Mouse (Mus musculus): ENCODE data around the gene Slamf6. TPM values are rescaled to one million over a fixed set of nuclear protein-coding genes. Genes with fewer than 3 reads are reported as not detected.

Gene Slamf6
- polyA plus RNA-seq, 1 experiment: not detected

- Histone ChIP-seq H3K4me1 (ENCODE audit: control insufficient read depth, insufficient read depth, low read length) (no peaks in the 10 kb centered on the region), H3K4me3 (ENCODE audit: insufficient read depth, low read depth, low read length) (no peak overlapping the region), H3K27ac (ENCODE audit: insufficient read depth, low read depth, low read length) (no peak overlapping the region)
- whole genome bisulfite sequencing: 94% methylated on average over 9 of the region's 9 CpGs
- no peak for TF ChIP-seq CTCF (IDR thresholded peaks at IDR 0.05; ENCODE audit: insufficient read depth, low read depth, low read length)
- TF ChIP-seq POLR2A (IDR thresholded peaks at IDR 0.05; ENCODE audit: insufficient read depth, low read depth, low read length): no peak
These were observed 3.8 kb downstream of the Slamf6 start for GRCm38 (mm10) chr1:171920989-171921621.

DNA sequence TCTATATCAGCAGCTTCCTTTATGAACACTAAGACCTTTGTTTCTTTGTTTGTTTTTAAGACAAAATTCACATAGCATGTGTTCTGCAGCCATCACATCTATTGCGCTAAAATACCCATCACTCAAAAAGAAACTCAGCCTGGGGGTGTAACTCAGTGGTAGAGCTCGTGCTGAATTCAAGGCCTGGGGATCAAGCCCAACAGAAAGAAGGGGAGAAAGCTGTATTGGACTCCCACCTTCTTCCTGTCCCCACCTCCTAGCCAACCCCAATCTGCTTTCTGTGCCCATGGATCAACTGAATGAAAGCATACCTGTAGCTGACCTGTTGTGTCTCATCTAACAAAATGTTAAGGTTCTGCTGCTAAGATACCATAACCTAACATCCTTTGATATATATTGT, 4.3 kb downstream of the Slamf6 start:
- H3K4me1 ChIP-seq (ENCODE audit: control insufficient read depth, insufficient read depth, low read length): no peaks in the 10 kb centered on the region
- TF ChIP-seq POLR2A (IDR thresholded peaks at IDR 0.05; ENCODE audit: insufficient read depth, low read depth, low read length) (no peak), CTCF (IDR thresholded peaks at IDR 0.05; ENCODE audit: insufficient read depth, low read depth, low read length) (no peak)
- no peak overlapping the region for H3K27ac ChIP-seq (ENCODE audit: insufficient read depth, low read depth, low read length)
- no peak overlapping the region for H3K4me3 ChIP-seq (ENCODE audit: insufficient read depth, low read depth, low read length)
- 92% methylated on average over 2 of the region's 2 CpGs for WGBS

GRCm38 (mm10) chr1:171922844-171923243, 5.5 kb downstream of the Slamf6 start:
- Histone ChIP-seq H3K4me1 (ENCODE audit: control insufficient read depth, insufficient read depth, low read length) (no peaks in the 10 kb centered on the region), H3K4me3 (ENCODE audit: insufficient read depth, low read depth, low read length) (no peak overlapping the region), H3K27ac (ENCODE audit: insufficient read depth, low read depth, low read length) (no peak overlapping the region)
- no peak for TF ChIP-seq CTCF (IDR thresholded peaks at IDR 0.05; ENCODE audit: insufficient read depth, low read depth, low read length)
- no peak for TF ChIP-seq POLR2A (IDR thresholded peaks at IDR 0.05; ENCODE audit: insufficient read depth, low read depth, low read length)
- 95% methylated on average over 5 of the region's 5 CpGs for WGBS

- Histone ChIP-seq H3K27ac (ENCODE audit: insufficient read depth, low read depth, low read length) (no peak overlapping the region), H3K4me1 (ENCODE audit: control insufficient read depth, insufficient read depth, low read length) (no peaks in the 10 kb centered on the region), H3K4me3 (ENCODE audit: insufficient read depth, low read depth, low read length) (no peak overlapping the region)
- TF ChIP-seq CTCF (IDR thresholded peaks at IDR 0.05; ENCODE audit: insufficient read depth, low read depth, low read length) (no peak), POLR2A (IDR thresholded peaks at IDR 0.05; ENCODE audit: insufficient read depth, low read depth, low read length) (no peak)
- whole genome bisulfite sequencing: 76% methylated on average over 3 of the region's 3 CpGs
These were observed 7.6 kb downstream of the Slamf6 start for GRCm38 (mm10) chr1:171924900-171925299.

DNA sequence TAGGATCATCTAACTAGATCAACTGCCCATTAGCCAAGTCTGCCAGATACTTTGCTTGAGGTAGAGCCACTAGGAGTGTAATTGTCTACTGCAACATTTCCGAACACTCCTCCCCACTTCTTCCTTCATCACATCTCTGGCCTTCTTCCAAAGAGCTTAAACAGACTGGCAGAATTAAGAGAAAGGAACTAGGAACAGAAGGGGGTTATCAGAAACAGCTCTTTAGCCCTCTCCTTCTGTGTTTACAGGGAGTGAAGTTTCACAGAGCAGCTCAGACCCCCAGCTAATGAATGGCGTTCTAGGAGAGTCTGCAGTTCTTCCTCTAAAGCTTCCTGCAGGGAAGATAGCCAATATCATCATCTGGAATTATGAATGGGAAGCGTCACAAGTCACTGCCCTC, 16.5 kb downstream of the Slamf6 start:
- Histone ChIP-seq H3K27ac (ENCODE audit: insufficient read depth, low read depth, low read length) (no peak overlapping the region), H3K4me1 (ENCODE audit: control insufficient read depth, insufficient read depth, low read length) (no peaks in the 10 kb centered on the region), H3K4me3 (ENCODE audit: insufficient read depth, low read depth, low read length) (no peak overlapping the region)
- TF ChIP-seq CTCF (IDR thresholded peaks at IDR 0.05; ENCODE audit: insufficient read depth, low read depth, low read length) (no peak), POLR2A (IDR thresholded peaks at IDR 0.05; ENCODE audit: insufficient read depth, low read depth, low read length) (no peak)
- WGBS: 41% methylated on average over 3 of the region's 3 CpGs

GRCm38 (mm10) chr1:171938952-171939948, 21.9 kb downstream of the Slamf6 start:
- TF ChIP-seq CTCF (IDR thresholded peaks at IDR 0.05; ENCODE audit: insufficient read depth, low read depth, low read length): no peak
- TF ChIP-seq POLR2A (IDR thresholded peaks at IDR 0.05; ENCODE audit: insufficient read depth, low read depth, low read length): no peak
- Histone ChIP-seq H3K4me1 (ENCODE audit: control insufficient read depth, insufficient read depth, low read length) (no peaks in the 10 kb centered on the region), H3K4me3 (ENCODE audit: insufficient read depth, low read depth, low read length) (no peak overlapping the region), H3K27ac (ENCODE audit: insufficient read depth, low read depth, low read length) (no peak overlapping the region)
- 79% methylated on average over 14 of the region's 14 CpGs for WGBS

DNA sequence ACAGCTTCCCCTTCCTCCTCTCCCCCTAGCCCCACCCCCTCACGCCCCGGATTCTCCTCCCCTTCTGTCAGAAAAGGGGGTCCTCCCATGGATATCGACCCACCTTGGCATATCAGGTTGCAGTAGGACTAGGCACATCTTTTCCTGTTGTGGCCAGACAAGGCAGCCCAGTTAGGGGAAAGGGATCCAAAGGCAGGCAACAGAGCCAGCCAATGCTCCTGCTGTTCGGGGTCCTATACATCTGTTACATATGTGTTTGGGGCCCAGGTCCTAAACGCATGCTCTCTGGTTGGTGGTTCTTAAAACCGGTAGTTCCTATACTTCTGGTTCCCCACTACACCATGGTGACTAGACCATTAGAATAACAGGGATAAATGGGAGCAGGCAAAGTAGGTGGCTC, 23.3 kb downstream of the Slamf6 start:
- H3K27ac ChIP-seq (ENCODE audit: insufficient read depth, low read depth, low read length): no peak overlapping the region
- no peak for TF ChIP-seq CTCF (IDR thresholded peaks at IDR 0.05; ENCODE audit: insufficient read depth, low read depth, low read length)
- TF ChIP-seq POLR2A (IDR thresholded peaks at IDR 0.05; ENCODE audit: insufficient read depth, low read depth, low read length): no peak
- WGBS: 85% methylated on average over 6 of the region's 6 CpGs

GRCm38 (mm10) chr1:171946447-171946995, 29.2 kb downstream of the Slamf6 start:
- WGBS: 55% methylated on average over 6 of the region's 6 CpGs
- TF ChIP-seq CTCF (IDR thresholded peaks at IDR 0.05; ENCODE audit: insufficient read depth, low read depth, low read length) (no peak), POLR2A (IDR thresholded peaks at IDR 0.05; ENCODE audit: insufficient read depth, low read depth, low read length) (no peak)
- Histone ChIP-seq H3K4me3 (ENCODE audit: insufficient read depth, low read depth, low read length) (no peak overlapping the region), H3K4me1 (ENCODE audit: control insufficient read depth, insufficient read depth, low read length) (no peaks in the 10 kb centered on the region), H3K27ac (ENCODE audit: insufficient read depth, low read depth, low read length) (no peak overlapping the region)

More for the DNA sequence above, 23.3 kb downstream of the Slamf6 start:
- H3K4me1 ChIP-seq (ENCODE audit: control insufficient read depth, insufficient read depth, low read length): no peaks in the 10 kb centered on the region
- H3K4me3 ChIP-seq (ENCODE audit: insufficient read depth, low read depth, low read length): no peak overlapping the region
